Mouse (Mus musculus): ENCODE results near the gene Dusp8. TPM values are rescaled to one million over a fixed set of nuclear protein-coding genes. Genes with fewer than 3 reads are reported as not detected.

The Dusp8 gene
- total and polyA plus RNA-seq, 3 experiments, result 10.7 to 15.9 (median 11.1) TPM

- no peak for DNase-seq
These were observed 45.1 kb downstream of the Dusp8 start for GRCm38 (mm10) chr7:142050536-142050935.

- no peak for DNase-seq
These were observed 49.7 kb downstream of the Dusp8 start for GRCm38 (mm10) chr7:142045932-142046331.

- DNase-seq, result no peak
These were observed 50.3 kb downstream of the Dusp8 start for GRCm38 (mm10) chr7:142045344-142045743.

GRCm38 (mm10) chr7:142040756-142041155 lies 54.9 kb downstream of the Dusp8 start:
- no peak for DNase-seq

- peak; percentile 57 for DNase-seq
These were observed 58.0 kb downstream of the Dusp8 start for GRCm38 (mm10) chr7:142037553-142038170.

GRCm38 (mm10) chr7:142035048-142035811 lies 60.4 kb downstream of the Dusp8 start:
- DNase-seq, result no peak

- DNase-seq, result peak; percentile 43
These were observed 61.4 kb downstream of the Dusp8 start for GRCm38 (mm10) chr7:142034198-142034597.

GRCm38 (mm10) chr7:142030073-142030472 lies 65.6 kb downstream of the Dusp8 start:
- no peak for DNase-seq

Other genes starting within 250 kb of the Dusp8 start
- gene Tollip, start 177.3 kb downstream of the Dusp8 start, total RNA-seq (2021), result 10 to 100 TPM; 58.2 to 61.5 TPM
- 51.2 and 81.5 TPM in 2 replicates for gene Tollip, start 177.3 kb downstream of the Dusp8 start, polyA plus RNA-seq (2012; rRNA removed)
- 1 to 10 TPM; 3.1 to 3.8 TPM for gene Brsk2, start 146.1 kb downstream of the Dusp8 start, total RNA-seq (2021)
- 2.1 and 2.5 TPM in 2 replicates for gene Brsk2, start 146.1 kb downstream of the Dusp8 start, polyA plus RNA-seq (2012; rRNA removed)
- 10 to 100 TPM; 52.3 to 59.3 TPM for gene Mob2, start 34.8 kb downstream of the Dusp8 start, total RNA-seq (2021)
- gene Mob2, start 34.8 kb downstream of the Dusp8 start, polyA plus RNA-seq (2012; rRNA removed), result 33.1 and 38.2 TPM in 2 replicates
- gene Gm45618, start 24.9 kb upstream of the Dusp8 start, total RNA-seq (2021), result not detected
- gene Gm45618, start 24.9 kb upstream of the Dusp8 start, polyA plus RNA-seq (2012; rRNA removed), result not detected in 2 replicates
- gene Gm39115, start 40.2 kb upstream of the Dusp8 start, total RNA-seq (2021), result not detected
- not detected in 2 replicates for gene Gm39115, start 40.2 kb upstream of the Dusp8 start, polyA plus RNA-seq (2012; rRNA removed)
- gene Gm45337, start 48.8 kb upstream of the Dusp8 start, total RNA-seq (2021), result not detected
- not detected in 2 replicates for gene Gm45337, start 48.8 kb upstream of the Dusp8 start, polyA plus RNA-seq (2012; rRNA removed)
- not detected for gene Gm29735, start 61.3 kb upstream of the Dusp8 start, total RNA-seq (2021)
- not detected in 2 replicates for gene Gm29735, start 61.3 kb upstream of the Dusp8 start, polyA plus RNA-seq (2012; rRNA removed)
- gene Gm4553, start 69.9 kb upstream of the Dusp8 start, total RNA-seq (2021), result not detected
- gene Gm4553, start 69.9 kb upstream of the Dusp8 start, polyA plus RNA-seq (2012; rRNA removed), result not detected in 2 replicates
- not detected for gene Krtap5-2, start 80.2 kb upstream of the Dusp8 start, total RNA-seq (2021)
- not detected in 2 replicates for gene Krtap5-2, start 80.2 kb upstream of the Dusp8 start, polyA plus RNA-seq (2012; rRNA removed)
- not detected for gene Gm10153, start 94.5 kb upstream of the Dusp8 start, total RNA-seq (2021)
- gene Gm10153, start 94.5 kb upstream of the Dusp8 start, polyA plus RNA-seq (2012; rRNA removed), result not detected in 2 replicates
- not detected for gene Krtap5-3, start 105.5 kb upstream of the Dusp8 start, total RNA-seq (2021)
- not detected in 2 replicates for gene Krtap5-3, start 105.5 kb upstream of the Dusp8 start, polyA plus RNA-seq (2012; rRNA removed)
- gene Gm7579, start 116.0 kb upstream of the Dusp8 start, total RNA-seq (2021), result not detected
- gene Gm7579, start 116.0 kb upstream of the Dusp8 start, polyA plus RNA-seq (2012; rRNA removed), result not detected in 2 replicates
- gene Krtap5-5, start 134.1 kb upstream of the Dusp8 start, total RNA-seq (2021), result not detected
- 0.11 TPM in 1 of 2 replicates, not detected in the other for gene Krtap5-5, start 134.1 kb upstream of the Dusp8 start, polyA plus RNA-seq (2012; rRNA removed)
- not detected for gene Gm40460, start 145.2 kb upstream of the Dusp8 start, total RNA-seq (2021)
- gene Gm40460, start 145.2 kb upstream of the Dusp8 start, polyA plus RNA-seq (2012; rRNA removed), result not detected in 2 replicates
- not detected for gene Gm2431, start 162.5 kb upstream of the Dusp8 start, total RNA-seq (2021)
- not detected in 2 replicates for gene Gm2431, start 162.5 kb upstream of the Dusp8 start, polyA plus RNA-seq (2012; rRNA removed)
- not detected for gene Gm4559, start 178.5 kb upstream of the Dusp8 start, total RNA-seq (2021)
- not detected in 2 replicates for gene Gm4559, start 178.5 kb upstream of the Dusp8 start, polyA plus RNA-seq (2012; rRNA removed)
- gene Krtap5-1, start 201.3 kb upstream of the Dusp8 start, total RNA-seq (2021), result not detected
- gene Krtap5-1, start 201.3 kb upstream of the Dusp8 start, polyA plus RNA-seq (2012; rRNA removed), result not detected in 2 replicates
- not detected for gene Krtap5-4, start 207.7 kb upstream of the Dusp8 start, total RNA-seq (2021)
- not detected in 2 replicates for gene Krtap5-4, start 207.7 kb upstream of the Dusp8 start, polyA plus RNA-seq (2012; rRNA removed)